ENCODE assay signal across 27 mouse cellular contexts in genomic region chr2:58196880-58197279, GRCm38 (mm10). TPM values are rescaled to one million over a fixed set of nuclear protein-coding genes. Genes with fewer than 3 reads are reported as not detected.
DNase-seq lines count a peak whose midpoint lies in the region; ATAC-seq and TF ChIP-seq lines count a peak whose summit lies in the region.
"Had no signal": no experiment of that assay in that cellular context is flagged by ENCODE, and none has a peak within 500 bp of the region (broad histone marks: within the 10 kb centered on the region; RNA-seq: fewer than 3 reads in every experiment).

No protein-coding gene starts in this region.

- H3K4me3 ChIP-seq in lung, embryonic 14.5 days (ENCODE audit: low read depth, low read length) = no peak overlapping the region
- H3K4me3 ChIP-seq in midbrain, embryonic 16.5 days (ENCODE audit: low read depth, low read length) = no peak overlapping the region
- H3K4me3 ChIP-seq: forebrain, embryonic 15.5 days; heart, embryonic 13.5 days; intestine, embryonic 15.5 days; layer of hippocampus, adult 2 months; limb, embryonic 10.5 days; limb, embryonic 15.5 days; liver, embryonic 15.5 days; megakaryocyte, embryonic 14.5 days; midbrain, embryonic 12.5 days; neural tube, embryonic 15.5 days had no signal

- H3K4me1 ChIP-seq in lung, embryonic 14.5 days (ENCODE audit: insufficient read depth) = no peaks in the 10 kb centered on the region
- H3K4me1 ChIP-seq in midbrain, embryonic 16.5 days (ENCODE audit: control insufficient read depth, insufficient read depth, low read length) = no peaks in the 10 kb centered on the region
- H3K4me1 ChIP-seq: forebrain, embryonic 15.5 days; intestine, embryonic 15.5 days; limb, embryonic 10.5 days; limb, embryonic 15.5 days; liver, embryonic 15.5 days; midbrain, embryonic 12.5 days; neural tube, embryonic 15.5 days had no signal

- ATAC-seq in lung, embryonic 14.5 days (ENCODE audit: insufficient read depth) = no peak
- peak; percentile 82 for ATAC-seq in common myeloid progenitor, adult 5-6 weeks (replicated peaks; ENCODE audit: low read depth, poor library complexity, severe bottlenecking)
- peak; percentile 82 for ATAC-seq in megakaryocyte, adult 5-6 weeks (ENCODE audit: poor library complexity, severe bottlenecking)
- no peak for ATAC-seq in midbrain, embryonic 16.5 days
- ATAC-seq: activated CD4-positive, CD25-positive, alpha-beta regulatory T cell, adult 4 months; forebrain, embryonic 15.5 days; hindbrain, postnatal 0 days; intestine, embryonic 15.5 days had no signal

- no peak for TF ChIP-seq CTCF in lung, embryonic 14.5 days (IDR thresholded peaks at IDR 0.05; ENCODE audit: low read depth)

- H3K27me3 ChIP-seq in lung, embryonic 14.5 days (ENCODE audit: insufficient read depth, low read length) = no peaks in the 10 kb centered on the region
- H3K27me3 ChIP-seq in midbrain, embryonic 16.5 days (ENCODE audit: control insufficient read depth, insufficient read depth, low read depth, low read length) = no peaks in the 10 kb centered on the region
- H3K27me3 ChIP-seq: forebrain, embryonic 15.5 days; heart, embryonic 13.5 days; intestine, embryonic 15.5 days; limb, embryonic 15.5 days; liver, embryonic 15.5 days; megakaryocyte, embryonic 14.5 days; midbrain, embryonic 12.5 days; neural tube, embryonic 15.5 days had no signal

- H3K4me2 ChIP-seq in lung, embryonic 14.5 days = no peak overlapping the region
- no peak overlapping the region for H3K4me2 ChIP-seq in midbrain, embryonic 16.5 days (ENCODE audit: low read length)
- H3K4me2 ChIP-seq: forebrain, embryonic 15.5 days; heart, embryonic 13.5 days; intestine, embryonic 15.5 days; limb, embryonic 15.5 days; liver, embryonic 15.5 days; midbrain, embryonic 12.5 days; neural tube, embryonic 15.5 days had no signal

- peak; percentile 7 for DNase-seq in lung, embryonic 14.5 days
- DNase-seq in lung, postnatal 14 days = no peak
- no peak for DNase-seq in testis, postnatal 14 days (ENCODE audit: low spot score)
- DNase-seq in adrenal gland, adult 8-10 months = no peak
- DNase-seq: adrenal gland, adult 2 months; cerebellum, adult 8-10 months; cerebellum, postnatal 25 days; gastrocnemius, postnatal 36 days; kidney, adult 2 months; kidney, postnatal 36 days; layer of hippocampus, postnatal 36 days; thymus, postnatal 4 days had no signal

- no peaks in the 10 kb centered on the region for H3K9me3 ChIP-seq in lung, embryonic 14.5 days (ENCODE audit: low read depth, low read length)
- no peaks in the 10 kb centered on the region for H3K9me3 ChIP-seq in midbrain, embryonic 16.5 days (replicated peaks; ENCODE audit: control insufficient read depth, low read length, poor library complexity, severe bottlenecking)
- H3K9me3 ChIP-seq: forebrain, embryonic 15.5 days; heart, embryonic 13.5 days; intestine, embryonic 15.5 days; limb, embryonic 10.5 days; limb, embryonic 15.5 days; liver, embryonic 15.5 days; megakaryocyte, embryonic 14.5 days; midbrain, embryonic 12.5 days; neural tube, embryonic 15.5 days had no signal

- H3K27ac ChIP-seq in lung, embryonic 14.5 days (ENCODE audit: low read depth) = no peak overlapping the region
- H3K27ac ChIP-seq in midbrain, embryonic 16.5 days (ENCODE audit: low read length) = no peak overlapping the region
- H3K27ac ChIP-seq: forebrain, embryonic 15.5 days; heart, embryonic 13.5 days; hindbrain, postnatal 0 days; intestine, embryonic 15.5 days; layer of hippocampus, adult 2 months; limb, embryonic 10.5 days; limb, embryonic 15.5 days; liver, embryonic 15.5 days; midbrain, embryonic 12.5 days; neural tube, embryonic 15.5 days had no signal

- no peaks in the 10 kb centered on the region for H3K36me3 ChIP-seq in lung, embryonic 14.5 days (ENCODE audit: insufficient read depth)
- H3K36me3 ChIP-seq in midbrain, embryonic 16.5 days (ENCODE audit: control insufficient read depth, insufficient read depth, low read length) = no peaks in the 10 kb centered on the region
- H3K36me3 ChIP-seq: forebrain, embryonic 15.5 days; heart, embryonic 13.5 days; intestine, embryonic 15.5 days; limb, embryonic 10.5 days; limb, embryonic 15.5 days; liver, embryonic 15.5 days; midbrain, embryonic 12.5 days; neural tube, embryonic 15.5 days had no signal

- no peak overlapping the region for H3K9ac ChIP-seq in lung, embryonic 14.5 days
- no peak overlapping the region for H3K9ac ChIP-seq in midbrain, embryonic 16.5 days (ENCODE audit: low read depth, low read length)
- H3K9ac ChIP-seq: forebrain, embryonic 15.5 days; heart, embryonic 13.5 days; intestine, embryonic 15.5 days; limb, embryonic 15.5 days; liver, embryonic 15.5 days; midbrain, embryonic 12.5 days; neural tube, embryonic 15.5 days had no signal

- 67% methylated on average over 1 of the region's 1 CpGs for WGBS in lung, embryonic 14.5 days
- WGBS in midbrain, embryonic 16.5 days = 91% methylated on average over 1 of the region's 1 CpGs

RNA-seq across cellular contexts. Expression of gene Cytip, which starts 1.5 kb away (rescaled TPM):
- polyA plus RNA-seq in lung, embryonic 14.5 days (2014; fragmentation: Nextera tagmentation; extraction: Ambion mirVana) = 1.1 and 1.3 TPM in 2 replicates
- 23.5 and 45.5 TPM in 2 replicates for total RNA-seq in common myeloid progenitor, adult 5-6 weeks (2017)
- 125 and 144 TPM in 2 replicates for total RNA-seq in megakaryocyte, adult 5-6 weeks (2015)
- 285 and 325 TPM in 2 replicates for total RNA-seq in megakaryocyte, adult 5-6 weeks (2017)
- polyA plus RNA-seq in midbrain, embryonic 16.5 days (2015; fragmentation: Nextera tagmentation; extraction: Ambion mirVana) = 0.44 TPM in 1 of 2 replicates, not detected in the other
- total RNA-seq in adrenal gland, adult 8-10 months (2022) = 10 to 100 TPM; 15.7 to 22.5 (median 20.4) TPM
- total RNA-seq: hindbrain, postnatal 0 days had no signal

Comparison
In these comparisons a context has a peak if more than half of its experiments do, and no peak if none do; other contexts are left out.
1. ATAC-seq: peak in common myeloid progenitor, adult 5-6 weeks (single experiment) and megakaryocyte, adult 5-6 weeks (single experiment); none in lung, embryonic 14.5 days (single experiment) and midbrain, embryonic 16.5 days (single experiment).